Mouse (Mus musculus) gastrocnemius, postnatal 4 days (tissue): ENCODE data around the gene Zfyve27. TPM values are rescaled to one million over a fixed set of nuclear protein-coding genes. Genes with fewer than 3 reads are reported as not detected.

Source experiments
- DNase-seq, 2 experiments: peaks; one replicate each; pipeline ENCODE4 v3.0.0; 2021 to 2022; ENCODE audit warnings: low spot score in 2 of 2, mixed read lengths in 2 of 2
- long read RNA-seq, 2 experiments: library from polyadenylated mRNA; stranded (forward); transcript quantifications; one replicate each; pipeline ENCODE4 v2.0.0; 2021
- total RNA-seq, 2 experiments: library from RNA; stranded (reverse); gene quantifications; 2 replicates each; pipeline ENCODE4 v1.2.3; 2021

Zfyve27 gene
- 10 to 100 TPM; 18.6 to 22.3 TPM for total RNA-seq
- long read RNA-seq, experiment 1, full-length matches to known transcripts: 5 of 21 reads
- long read RNA-seq, experiment 1, partial matches to known transcripts: 6 of 21 reads
- long read RNA-seq, experiment 1, other reads (novel, unspliced or antisense): 10 of 21 reads
- long read RNA-seq, experiment 2, partial matches to known transcripts: 4 of 31 reads
- long read RNA-seq, experiment 2, other reads (novel, unspliced or antisense): 25 of 31 reads

GRCm38 (mm10) chr19:42163764-42164163 lies at the start of gene Zfyve27:
TSS of gene Zfyve27 (plus strand) at chr19:42163951.
- no peak for DNase-seq

- no peak for DNase-seq
Observed at GRCm38 (mm10) chr19:42115783-42116335, 47.9 kb upstream of the Zfyve27 start.

GRCm38 (mm10) chr19:42118142-42118541 lies 45.6 kb upstream of the Zfyve27 start:
- DNase-seq: no peak

- DNase-seq: no peak
Observed at GRCm38 (mm10) chr19:42118596-42118995, 45.2 kb upstream of the Zfyve27 start.

GRCm38 (mm10) chr19:42120451-42120850 lies 43.3 kb upstream of the Zfyve27 start:
- DNase-seq: no peak

- no peak for DNase-seq
Observed at GRCm38 (mm10) chr19:42124684-42125083, 39.1 kb upstream of the Zfyve27 start.

- DNase-seq: no peak
Observed at GRCm38 (mm10) chr19:42125501-42126218, 38.1 kb upstream of the Zfyve27 start.

GRCm38 (mm10) chr19:42126219-42126605 lies 37.5 kb upstream of the Zfyve27 start:
- DNase-seq: no peak

GRCm38 (mm10) chr19:42127024-42127423 lies 36.7 kb upstream of the Zfyve27 start:
- no peak for DNase-seq

GRCm38 (mm10) chr19:42128052-42128740 lies 35.6 kb upstream of the Zfyve27 start:
- no peak for DNase-seq

GRCm38 (mm10) chr19:42128787-42129508 lies 34.8 kb upstream of the Zfyve27 start, which contains the start of gene Avpi1:
TSS of gene Avpi1 (minus strand) at chr19:42129059.
- DNase-seq: peak; percentile 82 to 93

- no peak for DNase-seq
Observed at GRCm38 (mm10) chr19:42129509-42130293, 34.0 kb upstream of the Zfyve27 start.

GRCm38 (mm10) chr19:42130294-42130606 lies 33.5 kb upstream of the Zfyve27 start:
- DNase-seq: no peak

- no peak for DNase-seq
Observed at GRCm38 (mm10) chr19:42131101-42131500, 32.6 kb upstream of the Zfyve27 start.

- DNase-seq: no peak
Observed at GRCm38 (mm10) chr19:42135070-42135469, 28.7 kb upstream of the Zfyve27 start.

GRCm38 (mm10) chr19:42136126-42136525 lies 27.6 kb upstream of the Zfyve27 start:
- DNase-seq: no peak

- no peak for DNase-seq
Observed at GRCm38 (mm10) chr19:42137167-42137672, 26.5 kb upstream of the Zfyve27 start.

GRCm38 (mm10) chr19:42138517-42139285 lies 25.1 kb upstream of the Zfyve27 start:
- no peak for DNase-seq

- DNase-seq: no peak
Observed at GRCm38 (mm10) chr19:42139724-42140517, 23.8 kb upstream of the Zfyve27 start.
